In the genomic region with DNA sequence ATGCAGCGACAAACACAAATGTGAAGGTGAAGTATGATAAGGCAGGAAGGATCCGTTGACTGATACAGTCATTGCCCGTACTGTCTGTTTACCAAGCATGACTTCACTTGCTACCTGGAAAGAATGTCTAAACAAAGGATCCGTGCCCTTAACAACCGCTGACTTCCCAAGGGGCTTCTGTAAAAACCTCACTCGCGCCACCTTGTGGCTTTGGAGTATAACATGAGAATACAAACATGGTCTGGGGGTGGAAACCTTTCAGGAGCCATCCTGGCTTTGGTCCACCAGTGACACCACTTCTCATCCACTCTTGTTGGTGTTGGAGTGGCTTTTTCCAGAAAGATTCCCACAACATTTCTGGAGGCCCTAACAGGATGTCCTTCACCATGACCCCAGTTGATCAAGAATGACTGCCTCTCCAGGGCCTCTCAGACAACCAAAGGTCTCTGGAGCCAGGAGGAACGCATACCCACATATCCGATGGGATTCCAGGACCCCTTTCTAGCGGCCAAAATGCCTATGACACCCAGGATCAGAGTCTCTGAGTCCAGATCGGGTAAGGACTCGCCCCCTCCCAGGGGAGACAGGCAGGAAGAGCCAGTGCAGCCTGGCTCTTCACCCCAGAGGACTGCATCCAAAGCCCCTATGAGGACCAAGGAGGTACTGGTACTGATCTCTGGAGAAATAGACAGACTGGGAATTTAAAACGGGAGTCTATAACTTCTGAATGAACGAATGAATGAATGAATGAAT, we compare ENCODE assay signal across 8 mouse cellular contexts. TPM values are rescaled to one million over a fixed set of nuclear protein-coding genes. Genes with fewer than 3 reads are reported as not detected.
A peak's percentile ranks its signal among the peaks of the same experiment; 100 is the strongest.
DNase-seq lines count a peak whose midpoint lies in the region; ATAC-seq and TF ChIP-seq lines count a peak whose summit lies in the region.

No protein-coding gene starts in this region.

- H3K4me3 ChIP-seq in MEL (ENCODE audit: control insufficient read depth in 1 of 2, insufficient read depth in 1 of 2, low read depth in 2 of 2, low read length in 2 of 2), result peak overlapping the region; percentile 4 to 32
- 0 out of 2 replicates have a peak overlapping the region, but pooled peaks have one; percentile 13 for H3K4me3 ChIP-seq in forebrain, embryonic 16.5 days (replicated peaks; ENCODE audit: low read length)
- peak overlapping the region; percentile 8; the same call in 1 of the 2 replicates for H3K4me3 ChIP-seq in macrophage (ENCODE audit: inconsistent target)

- H3K36me3 ChIP-seq in MEL (ENCODE audit: control insufficient read depth in 1 of 2, insufficient read depth in 2 of 2, low read length in 2 of 2) (peaks cover 0 to 3% of the 10 kb centered on the region in 2 experiments; a peak in 1 of 4 replicates), macrophage (ENCODE audit: inconsistent target) (no peaks in the 10 kb centered on the region)
- no peaks in the 10 kb centered on the region for H3K36me3 ChIP-seq in forebrain, embryonic 16.5 days (ENCODE audit: control insufficient read depth, insufficient read depth)

- H3K9ac ChIP-seq in MEL (ENCODE audit: control insufficient read depth, low read depth, low read length, poor library complexity, severe bottlenecking), result peak overlapping the region; percentile 28
- no peak overlapping the region; the same call in 1 of the 2 replicates for H3K9ac ChIP-seq in forebrain, embryonic 16.5 days (replicated peaks; ENCODE audit: low read depth, low read length)

- DNase-seq in MEL (ENCODE audit: low read depth, low spot score), result peak; percentile 88
- peak; percentile 46 for DNase-seq in brain, embryonic 18.5 days (ENCODE audit: low read depth, low spot score)
- peak; percentile 91 for DNase-seq in heart, postnatal 4 days
- peak; percentile 72 for DNase-seq in layer of hippocampus, postnatal 14 days (ENCODE audit: low spot score in 2 of 2)
- peak; percentile 78 for DNase-seq in retina, postnatal 7 days (ENCODE audit: low read depth, low spot score)
- peak; percentile 66 for DNase-seq in yolk sac, embryonic 10.5 days (ENCODE audit: low spot score)

- no peaks in the 10 kb centered on the region for H3K79me2 ChIP-seq in MEL (ENCODE audit: control insufficient read depth, insufficient read depth, low read length, poor library complexity)
- no peaks in the 10 kb centered on the region for H3K79me2 ChIP-seq in macrophage (ENCODE audit: inconsistent target)

- H3K27me3 ChIP-seq in MEL (ENCODE audit: control insufficient read depth in 1 of 2, insufficient read depth in 2 of 2, low read length in 2 of 2), result no peaks in the 10 kb centered on the region
- H3K27me3 ChIP-seq in forebrain, embryonic 16.5 days (replicated peaks; ENCODE audit: control insufficient read depth, insufficient read depth, low read length), result no peaks in the 10 kb centered on the region

- peak; percentile 61 to 81 (median 71) for TF ChIP-seq CTCF in MEL (IDR thresholded peaks at IDR 0.05 in 2 of 3, conservative IDR thresholded peaks at IDR 0.05 in 1 of 3; ENCODE audit: control insufficient read depth in 1 of 3, insufficient read depth in 1 of 3, low read depth in 2 of 3, low read length in 3 of 3, poor library complexity in 1 of 3, severe bottlenecking in 1 of 3)

- H3K4me2 ChIP-seq in forebrain, embryonic 16.5 days (ENCODE audit: low read length), result peak overlapping the region; percentile 34; the same call in 1 of the 2 replicates

- H3K27ac ChIP-seq in MEL (ENCODE audit: control insufficient read depth, low read depth, low read length), result no peak overlapping the region
- 0 out of 2 replicates have a peak overlapping the region, but pooled peaks have one; percentile 12 for H3K27ac ChIP-seq in forebrain, embryonic 16.5 days (ENCODE audit: low read length)
- peak overlapping the region; percentile 2; the same call in 1 of the 2 replicates for H3K27ac ChIP-seq in macrophage

- H3K4me1 ChIP-seq in MEL (ENCODE audit: control insufficient read depth in 1 of 2, insufficient read depth in 2 of 2, low read length in 2 of 2), result peaks cover 0 to 10% of the 10 kb centered on the region in 2 experiments; a peak in 2 of 4 replicates
- H3K4me1 ChIP-seq in forebrain, embryonic 16.5 days (replicated peaks; ENCODE audit: control insufficient read depth, insufficient read depth, low read length), result peaks cover 5% of the 10 kb centered on the region

- TF ChIP-seq POLR2A in MEL (IDR thresholded peaks at IDR 0.05; ENCODE audit: control insufficient read depth in 1 of 2, insufficient read depth in 1 of 2, low read depth in 1 of 2, low read length in 2 of 2, poor library complexity in 1 of 2), result no peak

- 30% methylated on average over 14 of the region's 14 CpGs for WGBS in forebrain, embryonic 16.5 days
- 23% methylated on average over 14 of the region's 14 CpGs for WGBS in macrophage (ENCODE audit: missing documents)

- peak; percentile 52 for TF ChIP-seq RAD21 in MEL (IDR thresholded peaks at IDR 0.05; ENCODE audit: low read depth, low read length)

- 0 out of 2 replicates have a peak, but pooled peaks have one; percentile 18 for ATAC-seq in forebrain, embryonic 16.5 days

- no peaks in the 10 kb centered on the region for H3K9me3 ChIP-seq in MEL (replicated peaks; ENCODE audit: insufficient read depth, low read length)
- no peaks in the 10 kb centered on the region for H3K9me3 ChIP-seq in forebrain, embryonic 16.5 days (ENCODE audit: control insufficient read depth, low read length)

- no peak for TF ChIP-seq EP300 in MEL (IDR thresholded peaks at IDR 0.05; ENCODE audit: low read depth in 1 of 2, low read length in 2 of 2)

TF ChIP-seq in MEL, 35 proteins besides CTCF, POLR2A, EP300 and RAD21:
- TF ChIP-seq SMC3 (IDR thresholded peaks at IDR 0.05; ENCODE audit: low read depth, low read length), result peak; percentile 83
- no peak for TF ChIP-seq MAX (IDR thresholded peaks at IDR 0.05; ENCODE audit: low read length)
- no peak for TF ChIP-seq POLR2AphosphoS2 (IDR thresholded peaks at IDR 0.05; ENCODE audit: low read length)
- no peak for TF ChIP-seq USF2 (IDR thresholded peaks at IDR 0.05; ENCODE audit: borderline replicate concordance in 1 of 2, insufficient read depth in 1 of 2, low read depth in 1 of 2, low read length in 2 of 2)
- peak; percentile 31; the same call in 1 of the 2 replicates for TF ChIP-seq ZC3H11A (IDR thresholded peaks at IDR 0.05; ENCODE audit: low read depth, low read length)
- TF ChIP-seq NRF1 (IDR thresholded peaks at IDR 0.05; ENCODE audit: insufficient read depth, low read depth, low read length, poor library complexity, severe bottlenecking), result no peak
- no peak for TF ChIP-seq CHD2 (IDR thresholded peaks at IDR 0.05; ENCODE audit: low read length)
- no peak for TF ChIP-seq UBTF (IDR thresholded peaks at IDR 0.05; ENCODE audit: borderline replicate concordance, insufficient read depth, low read depth, low read length)
- no peak for TF ChIP-seq TCF12 (IDR thresholded peaks at IDR 0.05; ENCODE audit: low read depth, low read length)
- no peak for TF ChIP-seq KAT2A (conservative IDR thresholded peaks at IDR 0.05; ENCODE audit: low read depth, low read length)
- peak; percentile 13; the same call in 1 of the 2 replicates for TF ChIP-seq MXI1 (IDR thresholded peaks at IDR 0.05; ENCODE audit: low read depth, low read length)
TF ChIP-seq in MEL: peak in this region for 3.

RNA-seq across cellular contexts. Expression of gene Ceacam9, which starts 7.0 kb away (rescaled TPM):
- not detected in 2 replicates for total RNA-seq in MEL (2012; rRNA removed)
- polyA plus RNA-seq in MEL (2012; ENCODE audit: insufficient read depth in 1 of 2, insufficient read length in 2 of 2, low read depth in 1 of 2, low replicate concordance in 2 of 2, missing spikeins in 1 of 2) (not detected), macrophage (2018) (not detected in 3 replicates)
- polyA plus RNA-seq in forebrain, embryonic 16.5 days (2015; fragmentation: Nextera tagmentation; extraction: Ambion mirVana), result 0.15 and 0.20 TPM in 2 replicates
- not detected for total RNA-seq in heart, postnatal 4 days (2021)
- total RNA-seq in layer of hippocampus, postnatal 14 days (2021), result not detected
- total RNA-seq in macrophage (2018; cell fraction: chromatin; rRNA removed), result not detected
- total RNA-seq in macrophage (2018; cell fraction: cytosol; rRNA removed), result not detected
- total RNA-seq in macrophage (2018; cell fraction: nucleus; rRNA removed), result not detected

RNA-seq across cellular contexts. Expression of gene Ap2s1, which starts 9.4 kb away (rescaled TPM):
- 279 and 288 TPM in 2 replicates for total RNA-seq in MEL (2012; rRNA removed)
- polyA plus RNA-seq in MEL (2012; ENCODE audit: insufficient read depth in 1 of 2, insufficient read length in 2 of 2, low read depth in 1 of 2, low replicate concordance in 2 of 2, missing spikeins in 1 of 2) (100 to 1,000 TPM in 1 of 2 experiments, not detected in 1; 297 TPM), macrophage (2018) (207 to 606 TPM (median 518 TPM) in 3 replicates)
- polyA plus RNA-seq in forebrain, embryonic 16.5 days (2015; fragmentation: Nextera tagmentation; extraction: Ambion mirVana), result 364 and 377 TPM in 2 replicates
- 100 to 1,000 TPM; 127 to 129 TPM for total RNA-seq in heart, postnatal 4 days (2021)
- 100 to 1,000 TPM; 337 to 357 TPM for total RNA-seq in layer of hippocampus, postnatal 14 days (2021)
- total RNA-seq in macrophage (2018; cell fraction: chromatin; rRNA removed), result 10 to 100 TPM; 12.2 to 62.3 (median 35.4) TPM
- total RNA-seq in macrophage (2018; cell fraction: cytosol; rRNA removed), result 100 to 1,000 TPM; 319 to 543 (median 416) TPM
- total RNA-seq in macrophage (2018; cell fraction: nucleus; rRNA removed), result 100 to 1,000 TPM in 13 of 26 experiments, 10 to 100 TPM in 13; 51.2 to 167 (median 99.3) TPM

RNA-seq across cellular contexts. Expression of gene Slc1a5, which starts 52.4 kb away (rescaled TPM):
- 72.0 and 88.6 TPM in 2 replicates for total RNA-seq in MEL (2012; rRNA removed)
- polyA plus RNA-seq in MEL (2012; ENCODE audit: insufficient read depth in 1 of 2, insufficient read length in 2 of 2, low read depth in 1 of 2, low replicate concordance in 2 of 2, missing spikeins in 1 of 2) (100 to 1,000 TPM in 1 of 2 experiments, not detected in 1; 180 TPM), macrophage (2018) (4.0 to 23.3 TPM (median 15.1 TPM) in 3 replicates)
- polyA plus RNA-seq in forebrain, embryonic 16.5 days (2015; fragmentation: Nextera tagmentation; extraction: Ambion mirVana), result 9.8 and 10.7 TPM in 2 replicates
- total RNA-seq in heart, postnatal 4 days (2021), result 10 to 100 TPM; 28.4 to 28.7 TPM
- total RNA-seq in layer of hippocampus, postnatal 14 days (2021), result 1 to 10 TPM; 5.5 to 5.8 TPM
- 10 to 100 TPM; 10.7 to 39.0 (median 19.8) TPM for total RNA-seq in macrophage (2018; cell fraction: chromatin; rRNA removed)
- total RNA-seq in macrophage (2018; cell fraction: cytosol; rRNA removed), result 10 to 100 TPM in 4 of 26 experiments, 1 to 10 TPM in 22; 3.3 to 11.9 (median 7.5) TPM
- 10 to 100 TPM; 11.1 to 88.3 (median 26.6) TPM for total RNA-seq in macrophage (2018; cell fraction: nucleus; rRNA removed)

RNA-seq across cellular contexts. Expression of gene Ceacam15, which starts 53.3 kb away (rescaled TPM):
- total RNA-seq in MEL (2012; rRNA removed), result not detected in 2 replicates
- polyA plus RNA-seq in MEL (2012; ENCODE audit: insufficient read depth in 1 of 2, insufficient read length in 2 of 2, low read depth in 1 of 2, low replicate concordance in 2 of 2, missing spikeins in 1 of 2) (not detected), macrophage (2018) (not detected in 3 replicates)
- polyA plus RNA-seq in forebrain, embryonic 16.5 days (2015; fragmentation: Nextera tagmentation; extraction: Ambion mirVana), result not detected in 2 replicates
- total RNA-seq in heart, postnatal 4 days (2021), result under 1 TPM; 0.38 to 0.64 TPM
- total RNA-seq in layer of hippocampus, postnatal 14 days (2021), result not detected
- total RNA-seq in macrophage (2018; cell fraction: chromatin; rRNA removed), result not detected
- not detected for total RNA-seq in macrophage (2018; cell fraction: cytosol; rRNA removed)
- not detected for total RNA-seq in macrophage (2018; cell fraction: nucleus; rRNA removed)

Comparison
In these comparisons a context has a peak if more than half of its experiments do, and no peak if none do; other contexts are left out.
1. RNA of gene Slc1a5, which starts 52.4 kb away (total RNA-seq): 72.0 to 88.6 TPM in MEL and 28.4 to 28.7 TPM in heart, postnatal 4 days; 5.5 to 5.8 TPM in layer of hippocampus, postnatal 14 days; every median in the first group is over 4 times any median in the second.
2. Peak in every context shown above with its lines, with median percentiles within 50 percentile points of each other: DNase-seq and H3K4me3 ChIP-seq.